Mouse (Mus musculus): Measurements from ENCODE around the gene Kmo. TPM values are rescaled to one million over a fixed set of nuclear protein-coding genes. Genes with fewer than 3 reads are reported as not detected.

The Kmo gene
- polyA plus RNA-seq, 1 experiment: 0.20 TPM

GRCm38 (mm10) chr1:175586656-175587055 is 33.5 kb upstream of the Kmo start:
- TF ChIP-seq POLR2A (IDR thresholded peaks at IDR 0.05; ENCODE audit: borderline replicate concordance, insufficient read depth, low read length): no peak
- TF ChIP-seq CTCF (IDR thresholded peaks at IDR 0.05; ENCODE audit: borderline replicate concordance, insufficient read depth, low read depth, low read length): no peak
- no peaks in the 10 kb centered on the region for H3K27me3 ChIP-seq (ENCODE audit: control insufficient read depth, insufficient read depth, low read length)
- H3K27ac ChIP-seq (ENCODE audit: insufficient read depth, low read length): no peak overlapping the region
- H3K4me3 ChIP-seq (replicated peaks; ENCODE audit: insufficient read depth, low read depth, low read length): no peak overlapping the region
- no peak for DNase-seq
- WGBS: 92% methylated on average over 5 of the region's 5 CpGs
- no peaks in the 10 kb centered on the region for H3K4me1 ChIP-seq (ENCODE audit: control insufficient read depth, insufficient read depth, low read length)

- no peaks in the 10 kb centered on the region for H3K4me1 ChIP-seq (ENCODE audit: control insufficient read depth, insufficient read depth, low read length)
- no peak for DNase-seq
- no peaks in the 10 kb centered on the region for H3K27me3 ChIP-seq (ENCODE audit: control insufficient read depth, insufficient read depth, low read length)
- 95% methylated on average over 1 of the region's 1 CpGs for WGBS
- no peak overlapping the region for H3K4me3 ChIP-seq (replicated peaks; ENCODE audit: insufficient read depth, low read depth, low read length)
- H3K27ac ChIP-seq (ENCODE audit: insufficient read depth, low read length): no peak overlapping the region
- TF ChIP-seq POLR2A (IDR thresholded peaks at IDR 0.05; ENCODE audit: borderline replicate concordance, insufficient read depth, low read length) (no peak), CTCF (IDR thresholded peaks at IDR 0.05; ENCODE audit: borderline replicate concordance, insufficient read depth, low read depth, low read length) (no peak)
These were observed 27.3 kb upstream of the Kmo start for GRCm38 (mm10) chr1:175592832-175593231.

- Histone ChIP-seq H3K4me3 (replicated peaks; ENCODE audit: insufficient read depth, low read depth, low read length) (no peak overlapping the region), H3K27me3 (ENCODE audit: control insufficient read depth, insufficient read depth, low read length) (no peaks in the 10 kb centered on the region), H3K27ac (ENCODE audit: insufficient read depth, low read length) (no peak overlapping the region), H3K4me1 (ENCODE audit: control insufficient read depth, insufficient read depth, low read length) (no peaks in the 10 kb centered on the region)
- no peak for DNase-seq
- WGBS: 89% methylated on average over 11 of the region's 11 CpGs
- no peak for TF ChIP-seq POLR2A (IDR thresholded peaks at IDR 0.05; ENCODE audit: borderline replicate concordance, insufficient read depth, low read length)
- no peak for TF ChIP-seq CTCF (IDR thresholded peaks at IDR 0.05; ENCODE audit: borderline replicate concordance, insufficient read depth, low read depth, low read length)
These were observed 17.9 kb upstream of the Kmo start for GRCm38 (mm10) chr1:175602231-175602630.

- H3K4me1 ChIP-seq (ENCODE audit: control insufficient read depth, insufficient read depth, low read length): no peaks in the 10 kb centered on the region
- no peak overlapping the region for H3K27ac ChIP-seq (ENCODE audit: insufficient read depth, low read length)
- no peak for TF ChIP-seq POLR2A (IDR thresholded peaks at IDR 0.05; ENCODE audit: borderline replicate concordance, insufficient read depth, low read length)
- peak; percentile 74 for TF ChIP-seq CTCF (IDR thresholded peaks at IDR 0.05; ENCODE audit: borderline replicate concordance, insufficient read depth, low read depth, low read length)
- no peaks in the 10 kb centered on the region for H3K27me3 ChIP-seq (ENCODE audit: control insufficient read depth, insufficient read depth, low read length)
- 52% methylated on average over 6 of the region's 6 CpGs for WGBS
- no peak overlapping the region for H3K4me3 ChIP-seq (replicated peaks; ENCODE audit: insufficient read depth, low read depth, low read length)
- DNase-seq: peak; percentile 17 to 26
These were observed 16.8 kb upstream of the Kmo start for GRCm38 (mm10) chr1:175603390-175603789.

- no peak for DNase-seq
- no peaks in the 10 kb centered on the region for H3K4me1 ChIP-seq (ENCODE audit: control insufficient read depth, insufficient read depth, low read length)
- WGBS: 94% methylated on average over 6 of the region's 6 CpGs
These were observed 12.9 kb upstream of the Kmo start for GRCm38 (mm10) chr1:175607308-175607707.

GRCm38 (mm10) chr1:175607838-175608585 is 12.2 kb upstream of the Kmo start:
- DNase-seq: no peak
- WGBS: 94% methylated on average over 18 of the region's 18 CpGs
- H3K4me1 ChIP-seq (ENCODE audit: control insufficient read depth, insufficient read depth, low read length): no peaks in the 10 kb centered on the region
- TF ChIP-seq POLR2A (IDR thresholded peaks at IDR 0.05; ENCODE audit: borderline replicate concordance, insufficient read depth, low read length): no peak
- H3K27me3 ChIP-seq (ENCODE audit: control insufficient read depth, insufficient read depth, low read length): no peaks in the 10 kb centered on the region
- H3K27ac ChIP-seq (ENCODE audit: insufficient read depth, low read length): no peak overlapping the region
- H3K4me3 ChIP-seq (replicated peaks; ENCODE audit: insufficient read depth, low read depth, low read length): no peak overlapping the region

More at GRCm38 (mm10) chr1:175607308-175607707, 12.9 kb upstream of the Kmo start:
- H3K27ac ChIP-seq (ENCODE audit: insufficient read depth, low read length): no peak overlapping the region
- H3K27me3 ChIP-seq (ENCODE audit: control insufficient read depth, insufficient read depth, low read length): no peaks in the 10 kb centered on the region
- H3K4me3 ChIP-seq (replicated peaks; ENCODE audit: insufficient read depth, low read depth, low read length): no peak overlapping the region
- no peak for TF ChIP-seq POLR2A (IDR thresholded peaks at IDR 0.05; ENCODE audit: borderline replicate concordance, insufficient read depth, low read length)
- no peak for TF ChIP-seq CTCF (IDR thresholded peaks at IDR 0.05; ENCODE audit: borderline replicate concordance, insufficient read depth, low read depth, low read length)

GRCm38 (mm10) chr1:175608708-175609107 is 11.5 kb upstream of the Kmo start:
- Histone ChIP-seq H3K27me3 (ENCODE audit: control insufficient read depth, insufficient read depth, low read length) (no peaks in the 10 kb centered on the region), H3K27ac (ENCODE audit: insufficient read depth, low read length) (no peak overlapping the region), H3K4me1 (ENCODE audit: control insufficient read depth, insufficient read depth, low read length) (no peaks in the 10 kb centered on the region), H3K4me3 (replicated peaks; ENCODE audit: insufficient read depth, low read depth, low read length) (no peak overlapping the region)
- DNase-seq: no peak
- no peak for TF ChIP-seq CTCF (IDR thresholded peaks at IDR 0.05; ENCODE audit: borderline replicate concordance, insufficient read depth, low read depth, low read length)
- no peak for TF ChIP-seq POLR2A (IDR thresholded peaks at IDR 0.05; ENCODE audit: borderline replicate concordance, insufficient read depth, low read length)
- 95% methylated on average over 3 of the region's 3 CpGs for WGBS

GRCm38 (mm10) chr1:175614992-175615391 is 5.2 kb upstream of the Kmo start:
- Histone ChIP-seq H3K27ac (ENCODE audit: insufficient read depth, low read length) (no peak overlapping the region), H3K27me3 (ENCODE audit: control insufficient read depth, insufficient read depth, low read length) (no peaks in the 10 kb centered on the region), H3K4me1 (ENCODE audit: control insufficient read depth, insufficient read depth, low read length) (no peaks in the 10 kb centered on the region), H3K4me3 (replicated peaks; ENCODE audit: insufficient read depth, low read depth, low read length) (no peak overlapping the region)
- DNase-seq: no peak
- 76% methylated on average over 9 of the region's 9 CpGs for WGBS
- TF ChIP-seq CTCF (IDR thresholded peaks at IDR 0.05; ENCODE audit: borderline replicate concordance, insufficient read depth, low read depth, low read length) (no peak), POLR2A (IDR thresholded peaks at IDR 0.05; ENCODE audit: borderline replicate concordance, insufficient read depth, low read length) (no peak)

Data from cerebellum, adult 2 months (tissue).